ENCODE assay signal across 14 mouse cellular contexts in the genomic region with DNA sequence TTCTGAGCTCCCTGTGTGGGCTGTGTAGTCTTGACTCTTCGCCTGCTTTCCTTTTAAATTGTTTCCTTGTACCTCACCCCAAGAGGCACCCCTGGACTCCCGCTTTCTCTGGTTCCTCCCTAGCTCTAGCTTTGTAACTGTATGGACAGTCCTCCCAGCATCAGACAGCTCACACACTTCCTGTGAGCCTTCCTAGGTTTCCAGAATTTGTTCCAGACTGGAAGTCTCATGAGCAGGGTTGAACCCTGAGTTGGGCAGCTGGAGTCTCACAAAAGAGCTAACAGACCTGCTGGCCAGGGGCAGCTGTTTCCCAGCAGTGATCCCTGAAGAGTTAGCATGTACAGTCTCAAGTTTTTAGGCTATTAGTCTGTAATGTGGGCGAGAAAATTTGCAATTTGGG.
A peak's percentile ranks its signal among the peaks of the same experiment; 100 is the strongest.
DNase-seq lines count a peak whose midpoint lies in the region; ATAC-seq and TF ChIP-seq lines count a peak whose summit lies in the region.
"Had no signal": no experiment of that assay in that cellular context is flagged by ENCODE, and none has a peak within 500 bp of the region (broad histone marks: within the 10 kb centered on the region; RNA-seq: fewer than 3 reads in every experiment).

No protein-coding gene starts in this region.

- TF ChIP-seq CTCF in gastrocnemius, adult 2 months (IDR thresholded peaks at IDR 0.05), result no peak

- no peak for DNase-seq in gastrocnemius, adult 2 months
- DNase-seq in gastrocnemius, postnatal 4 days (ENCODE audit: low spot score in 2 of 2), result no peak
- DNase-seq in limb, embryonic 10.5 days (ENCODE audit: low spot score), result no peak
- peak; percentile 29 for DNase-seq in limb, embryonic 14.5 days (ENCODE audit: low spot score)
- DNase-seq in adrenal gland, postnatal 14 days, result no peak
- DNase-seq in frontal cortex, postnatal 14 days (ENCODE audit: low spot score in 2 of 2), result no peak
- DNase-seq: cerebellum, postnatal 36 days; liver, embryonic 13.5 days had no signal

- no peak overlapping the region for H3K9ac ChIP-seq in limb, embryonic 12.5 days (replicated peaks)
- H3K9ac ChIP-seq in heart, embryonic 12.5 days, result 0 out of 2 replicates have a peak overlapping the region, but pooled peaks have one; percentile 11
- no peak overlapping the region for H3K9ac ChIP-seq in limb, embryonic 14.5 days (ENCODE audit: low read depth, low read length, severe bottlenecking)
- H3K9ac ChIP-seq: hindbrain, embryonic 14.5 days; liver, embryonic 13.5 days had no signal

- ATAC-seq in limb, embryonic 12.5 days (ENCODE audit: insufficient number of reproducible peaks, insufficient read depth, low FRiP score, low TSS enrichment, low read depth), result no peak
- no peak for ATAC-seq in heart, embryonic 12.5 days (ENCODE audit: insufficient number of reproducible peaks, low FRiP score)
- no peak for ATAC-seq in limb, embryonic 14.5 days (ENCODE audit: low FRiP score, low read depth)
- ATAC-seq: activated CD4-positive, CD25-positive, alpha-beta regulatory T cell, adult 4 months had no signal

- WGBS in limb, embryonic 12.5 days, result 76% methylated on average over 3 of the region's 3 CpGs
- 90% methylated on average over 3 of the region's 3 CpGs for WGBS in limb, embryonic 10.5 days
- 68% methylated on average over 3 of the region's 3 CpGs for WGBS in heart, embryonic 12.5 days
- 59% methylated on average over 3 of the region's 3 CpGs for WGBS in limb, embryonic 14.5 days

- no peak overlapping the region for H3K4me2 ChIP-seq in limb, embryonic 12.5 days
- no peak overlapping the region for H3K4me2 ChIP-seq in heart, embryonic 12.5 days
- H3K4me2 ChIP-seq in limb, embryonic 14.5 days (replicated peaks; ENCODE audit: low read depth, low read length, severe bottlenecking), result no peak overlapping the region
- H3K4me2 ChIP-seq: hindbrain, embryonic 14.5 days; liver, embryonic 13.5 days; midbrain, embryonic 11.5 days had no signal

- H3K36me3 ChIP-seq in limb, embryonic 12.5 days, result peaks cover 36% of the 10 kb centered on the region
- H3K36me3 ChIP-seq in limb, embryonic 10.5 days, result peaks cover 61% of the 10 kb centered on the region
- peaks cover 11% of the 10 kb centered on the region for H3K36me3 ChIP-seq in heart, embryonic 12.5 days
- H3K36me3 ChIP-seq in limb, embryonic 14.5 days (ENCODE audit: control insufficient read depth, insufficient read depth, low read length), result peaks cover 22% of the 10 kb centered on the region

- peak overlapping the region; percentile 86 for H3K27ac ChIP-seq in gastrocnemius, adult 2 months
- peak overlapping the region; percentile 69 for H3K27ac ChIP-seq in limb, embryonic 12.5 days
- H3K27ac ChIP-seq in limb, embryonic 10.5 days, result no peak overlapping the region
- peak overlapping the region; percentile 14; the same call in 1 of the 2 replicates for H3K27ac ChIP-seq in heart, embryonic 12.5 days (ENCODE audit: poor library complexity, severe bottlenecking)
- peak overlapping the region; percentile 30; the same call in 1 of the 2 replicates for H3K27ac ChIP-seq in limb, embryonic 14.5 days (replicated peaks; ENCODE audit: low read depth, low read length)
- H3K27ac ChIP-seq: hindbrain, embryonic 14.5 days; liver, embryonic 13.5 days had no signal

- H3K4me3 ChIP-seq in gastrocnemius, adult 2 months, result no peak overlapping the region
- no peak overlapping the region for H3K4me3 ChIP-seq in limb, embryonic 12.5 days (replicated peaks)
- no peak overlapping the region for H3K4me3 ChIP-seq in limb, embryonic 10.5 days
- H3K4me3 ChIP-seq in heart, embryonic 12.5 days, result no peak overlapping the region
- no peak overlapping the region for H3K4me3 ChIP-seq in limb, embryonic 14.5 days (replicated peaks; ENCODE audit: low read length)
- H3K4me3 ChIP-seq: erythroblast, embryonic 14.5 days; liver, embryonic 13.5 days had no signal

- H3K9me3 ChIP-seq in limb, embryonic 12.5 days, result no peaks in the 10 kb centered on the region
- H3K9me3 ChIP-seq in limb, embryonic 10.5 days (replicated peaks), result no peaks in the 10 kb centered on the region
- no peaks in the 10 kb centered on the region for H3K9me3 ChIP-seq in heart, embryonic 12.5 days (replicated peaks)
- H3K9me3 ChIP-seq in limb, embryonic 14.5 days (ENCODE audit: control insufficient read depth, low read length), result no peaks in the 10 kb centered on the region
- H3K9me3 ChIP-seq: liver, embryonic 13.5 days had no signal

- H3K4me1 ChIP-seq in limb, embryonic 12.5 days (replicated peaks), result peaks cover 47% of the 10 kb centered on the region
- peaks cover 43% of the 10 kb centered on the region for H3K4me1 ChIP-seq in limb, embryonic 10.5 days
- H3K4me1 ChIP-seq in heart, embryonic 12.5 days (replicated peaks), result peaks cover 36% of the 10 kb centered on the region
- peaks cover 42% of the 10 kb centered on the region for H3K4me1 ChIP-seq in limb, embryonic 14.5 days (ENCODE audit: control insufficient read depth, insufficient read depth, low read length)

- intact Hi-C loops in gastrocnemius, adult 2 months (cut with DNase I), result no loop called here

- H3K27me3 ChIP-seq in limb, embryonic 12.5 days, result no peaks in the 10 kb centered on the region
- no peaks in the 10 kb centered on the region for H3K27me3 ChIP-seq in limb, embryonic 10.5 days (ENCODE audit: low read depth, poor library complexity, severe bottlenecking)
- H3K27me3 ChIP-seq in heart, embryonic 12.5 days (replicated peaks), result no peaks in the 10 kb centered on the region
- H3K27me3 ChIP-seq in limb, embryonic 14.5 days (ENCODE audit: control insufficient read depth, insufficient read depth, low read length), result no peaks in the 10 kb centered on the region
- H3K27me3 ChIP-seq: liver, embryonic 13.5 days had no signal

- no peak for TF ChIP-seq POLR2A in limb, embryonic 14.5 days (IDR thresholded peaks at IDR 0.05; ENCODE audit: borderline replicate concordance, extremely low read depth, insufficient read depth, insufficient read length)
